Mouse (Mus musculus): ENCODE data around the gene Slc22a17.
A peak's percentile ranks its signal among the peaks of the same experiment; 100 is the strongest.

Slc22a17 gene

GRCm38 (mm10) chr14:54863501-54864312 is 49.2 kb downstream of the Slc22a17 start:
- peak; percentile 89 to 91 for DNase-seq (ENCODE audit: low spot score in 2 of 2)

DNA sequence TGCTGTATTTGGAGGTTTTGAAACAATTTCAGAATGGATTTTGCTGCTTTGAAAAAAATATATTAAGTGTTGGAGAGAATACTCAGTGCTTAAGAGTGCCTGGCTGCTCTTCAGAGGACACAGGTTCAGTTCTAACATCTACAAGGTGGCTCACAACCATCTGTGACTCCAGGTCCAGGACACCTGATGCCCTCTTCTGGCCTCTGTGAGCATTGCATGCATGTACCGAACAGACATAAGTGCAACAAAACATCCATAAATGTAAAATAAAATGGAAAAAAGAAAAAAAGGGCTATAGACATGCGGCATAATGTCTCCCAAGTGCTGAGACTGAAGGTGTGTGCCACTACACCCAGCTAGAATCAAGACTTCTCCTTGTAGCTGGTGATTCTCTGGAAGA is 52.4 kb downstream of the Slc22a17 start:
- no peak for DNase-seq (ENCODE audit: low spot score in 2 of 2)

DNA sequence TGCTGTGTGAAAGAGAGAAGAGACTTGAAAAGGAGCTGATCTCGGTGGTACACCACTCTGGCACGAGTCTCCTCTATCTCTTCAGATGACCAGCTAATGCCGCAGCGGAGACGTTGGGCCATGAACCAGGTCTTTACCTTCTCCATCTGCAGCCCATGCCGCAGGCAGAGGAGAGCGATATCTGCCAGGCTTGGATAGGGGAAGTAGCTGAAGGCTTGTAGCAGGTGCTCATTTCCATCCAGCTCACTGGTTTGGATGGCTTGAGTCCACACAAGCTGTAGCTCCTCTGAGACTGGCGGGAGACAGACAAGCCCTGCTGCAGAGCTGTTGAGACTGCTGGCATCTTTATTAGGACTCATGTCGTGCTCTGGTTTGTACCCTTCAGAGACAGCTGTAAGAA is 55.0 kb downstream of the Slc22a17 start:
- DNase-seq (ENCODE audit: low spot score in 2 of 2), result no peak

- DNase-seq (ENCODE audit: low spot score in 2 of 2), result no peak
These were observed 56.2 kb downstream of the Slc22a17 start for GRCm38 (mm10) chr14:54856703-54857102.
